Mouse (Mus musculus) layer of hippocampus, postnatal 10 days (tissue): ENCODE measurements at regions not wholly inside any gene's neighbourhood (a gene's known extent, or its start where the extent isn't known, plus 50 kb on each side); places are given as distances from the start of the nearest gene placed in this dataset.
A peak's percentile ranks its signal among the peaks of the same experiment; 100 is the strongest.

Experiments
- DNase-seq, 2 experiments: peaks; one replicate each; pipeline ENCODE4 v3.0.0; 2021; ENCODE audit warnings: low spot score in 2 of 2

GRCm38 (mm10) chr1:57267851-57268250 lies 109.6 kb upstream of the 1700066M21Rik start:
- DNase-seq, result no peak

DNA sequence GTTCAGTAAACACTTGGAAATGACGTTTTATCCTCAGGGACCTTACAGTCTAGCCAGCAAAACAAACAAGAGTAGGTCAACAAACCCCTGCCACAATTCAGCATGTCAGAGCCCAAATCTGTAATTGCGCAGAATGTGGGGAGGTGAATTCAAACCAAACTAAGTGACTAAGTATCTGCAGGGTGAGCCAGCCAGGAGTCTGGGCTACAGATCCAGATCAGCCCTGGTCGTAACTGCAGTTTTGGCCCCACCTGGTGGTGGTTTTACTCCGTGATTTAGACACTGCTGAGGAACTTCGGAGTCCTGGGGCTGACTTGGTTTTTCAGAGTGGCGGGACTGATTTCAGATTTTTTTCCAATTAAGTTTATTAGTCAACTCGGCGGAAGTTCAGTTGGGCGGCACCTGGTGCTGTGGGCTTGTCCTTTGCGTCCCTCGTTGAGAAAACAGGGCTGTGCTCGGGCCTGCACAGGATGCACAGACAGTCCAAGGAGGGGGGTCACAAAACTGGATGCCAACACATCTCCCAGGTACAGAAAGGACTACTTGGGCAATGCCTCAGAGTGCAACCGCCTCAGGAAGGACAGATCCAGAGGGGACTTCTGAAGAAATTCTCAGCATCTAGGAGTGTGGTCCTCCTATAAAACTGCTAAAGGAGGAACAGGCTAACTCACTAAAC lies 107.6 kb upstream of the 1700066M21Rik start:
- DNase-seq, result peak; percentile 81 to 85

- no peak for DNase-seq
Observed at GRCm38 (mm10) chr1:57272593-57272992, 104.8 kb upstream of the 1700066M21Rik start.

DNA sequence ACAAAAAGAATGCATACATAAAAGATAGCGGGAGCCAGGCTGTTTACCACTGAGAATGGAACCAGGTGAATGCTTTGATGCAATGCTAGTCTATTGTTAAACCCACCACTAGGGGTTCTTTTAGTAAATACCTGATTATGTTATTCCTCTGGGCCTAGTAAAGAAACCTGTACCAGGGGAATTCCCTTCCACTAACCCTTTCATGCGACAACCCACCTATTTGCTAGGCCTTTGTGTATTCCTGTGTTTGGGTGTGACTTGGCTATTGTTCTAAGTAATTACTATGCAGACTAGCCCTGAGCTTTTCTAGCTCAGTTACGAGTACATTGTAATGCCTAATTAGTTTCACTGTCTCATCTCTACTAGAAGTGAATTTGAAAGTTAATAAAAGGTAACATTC lies 95.9 kb upstream of the 1700066M21Rik start:
- DNase-seq, result no peak

DNA sequence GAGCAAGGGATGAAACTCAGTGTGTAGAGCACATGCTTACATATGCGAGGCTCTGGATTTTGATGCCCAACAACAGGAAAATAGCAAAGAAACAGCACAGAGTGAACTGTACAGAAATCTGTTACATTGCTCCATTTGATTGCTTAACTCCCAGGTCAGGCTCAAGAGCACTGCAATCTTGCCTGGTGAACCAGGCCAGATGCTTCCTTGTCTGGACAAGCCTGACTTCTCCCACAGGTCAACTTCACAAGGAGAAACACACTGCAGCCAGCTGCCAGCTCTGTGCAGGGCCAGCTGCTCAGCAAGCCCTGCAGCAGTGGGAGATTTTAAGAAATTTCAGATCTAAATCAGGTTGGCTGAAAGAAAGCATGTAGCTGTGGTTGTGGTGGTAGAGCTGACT lies 81.2 kb upstream of the 1700066M21Rik start:
- DNase-seq, result no peak

- no peak for DNase-seq
Observed at GRCm38 (mm10) chr1:57298557-57298956, 78.9 kb upstream of the 1700066M21Rik start.

DNA sequence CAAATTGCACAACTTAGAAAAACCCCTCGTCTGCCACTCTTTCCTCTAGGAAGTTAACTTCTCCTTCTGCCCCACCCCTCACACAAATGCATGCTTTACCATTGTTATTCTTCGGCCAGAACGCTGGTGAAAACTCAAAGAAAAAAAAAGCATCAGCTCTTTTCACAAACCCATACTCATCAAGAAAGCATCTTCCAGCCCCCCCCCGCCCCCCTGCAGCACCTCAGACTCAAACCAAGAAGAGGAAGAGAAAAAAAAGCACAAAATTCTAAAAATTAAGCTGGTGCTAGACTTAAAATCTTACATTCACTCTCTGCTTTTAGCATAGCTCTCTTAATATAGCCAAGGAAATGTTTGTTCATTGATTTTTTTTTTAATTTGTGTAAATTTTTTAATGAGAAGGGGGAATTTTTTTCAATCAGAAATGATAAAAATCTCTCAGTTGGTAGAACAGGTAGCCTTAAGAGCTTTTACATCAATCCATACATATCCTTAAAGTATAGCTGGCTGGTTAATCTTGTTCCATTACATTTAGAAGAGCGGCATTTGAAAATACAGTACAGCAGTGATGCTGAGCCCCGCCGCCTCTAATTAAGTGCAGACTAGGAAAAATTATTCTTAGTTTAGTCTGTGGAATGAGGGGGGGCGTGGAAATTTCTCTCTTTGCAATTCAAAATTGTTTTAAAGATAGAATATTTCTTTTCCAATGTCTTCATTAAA lies 76.0 kb upstream of the 1700066M21Rik start:
- no peak for DNase-seq

GRCm38 (mm10) chr1:57301980-57302331 lies 75.5 kb upstream of the 1700066M21Rik start:
- no peak for DNase-seq

- DNase-seq, result no peak
Observed at GRCm38 (mm10) chr1:57304757-57305156, 72.7 kb upstream of the 1700066M21Rik start.

- DNase-seq, result no peak
Observed at GRCm38 (mm10) chr1:57322535-57322934, 54.9 kb upstream of the 1700066M21Rik start.

GRCm38 (mm10) chr1:57323118-57323517 lies 54.3 kb upstream of the 1700066M21Rik start:
- DNase-seq, result no peak

DNA sequence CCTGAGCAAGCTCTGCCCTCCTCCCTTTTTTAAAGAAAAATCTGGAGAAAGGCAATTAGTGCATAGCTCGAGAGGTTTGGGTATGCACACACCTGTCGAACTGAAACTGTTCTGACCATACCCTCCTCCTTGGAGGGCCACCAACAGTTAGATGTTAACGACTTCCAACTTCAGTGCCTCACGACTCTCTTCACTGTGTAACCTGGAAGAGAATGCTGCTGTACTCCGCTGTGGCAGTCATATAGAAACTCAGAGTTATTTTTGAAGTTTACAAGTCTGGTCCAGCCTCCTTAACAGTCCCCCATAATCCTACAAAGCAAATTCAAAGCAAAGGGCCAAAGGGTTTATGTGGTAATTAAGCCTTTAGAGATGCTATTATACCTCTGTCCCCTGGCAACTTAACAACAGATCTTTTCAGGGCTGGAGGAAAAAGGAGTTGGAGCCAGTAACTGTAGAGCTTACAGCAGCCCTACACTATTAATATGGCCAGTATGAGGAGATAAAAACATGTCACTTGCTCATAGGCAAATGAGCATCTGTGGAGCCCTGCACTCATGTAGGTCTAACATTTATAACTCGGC lies 51.7 kb upstream of the 1700066M21Rik start:
- no peak for DNase-seq
